Mouse (Mus musculus) olfactory bulb, adult 2 months (tissue): ENCODE data around the gene Stmn1.

Source experiments
- CTCF ChIP-seq: fragments of 200-500 bp; IDR thresholded peaks from 2 replicates; pipeline ENCODE4 v1.5.1; 2012; ENCODE audit warnings: low read depth, mild to moderate bottlenecking, low read length, moderate library complexity; ENCODE audit not compliant: insufficient read depth
- POLR2A ChIP-seq: fragments of 200-500 bp; IDR thresholded peaks from 2 replicates; pipeline ENCODE4 v1.6.1; 2012; ENCODE audit warnings: mild to moderate bottlenecking, low read depth, low read length, moderate library complexity; ENCODE audit not compliant: insufficient read depth

DNA sequence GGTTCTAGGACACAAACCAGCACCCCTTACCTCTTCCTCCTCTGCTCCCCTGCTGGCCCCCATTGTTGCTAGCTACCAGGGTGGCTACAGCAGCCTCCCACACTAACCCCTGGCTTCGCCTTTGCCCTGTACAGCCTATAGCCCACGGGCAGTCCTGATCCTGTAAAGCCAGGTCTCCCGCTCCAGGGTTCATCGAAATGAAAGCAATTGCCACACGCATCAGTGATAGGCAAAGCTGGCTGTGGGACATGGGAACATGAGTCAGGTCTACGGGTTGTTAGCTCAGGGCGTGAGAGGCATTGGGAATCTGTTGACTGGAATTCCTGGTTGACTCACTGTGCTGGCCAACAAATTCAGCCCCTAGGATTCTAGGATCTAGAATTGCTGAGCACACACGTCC, 14.3 kb downstream of the Stmn1 start:
- TF ChIP-seq CTCF (no peak), POLR2A (no peak)
